Mouse (Mus musculus) E14TG2a.4 (cell line): ENCODE measurements around the gene Cby1.
"Not testable (repeated sequence)": the region's sequence is repeated elsewhere in the genome, so short reads cannot be mapped to it uniquely, and the experiment has no call there.

Experiments
- H3K27me3 ChIP-seq: 2 replicates; pipeline ENCODE4 v1.6.1; 2014; ENCODE audit warnings: low read length, control low read depth; ENCODE audit not compliant: insufficient read depth
- H3K36me3 ChIP-seq: 2 replicates; pipeline ENCODE4 v1.6.1; 2014; ENCODE audit warnings: low read length, control low read depth; ENCODE audit not compliant: insufficient read depth
- H3K4me1 ChIP-seq: replicated peaks from 2 replicates; pipeline ENCODE4 v1.6.1; 2014; ENCODE audit warnings: low read depth, low read length, control low read depth
- H3K4me3 ChIP-seq: replicated peaks from 2 replicates; pipeline ENCODE4 v1.5.1; 2014; ENCODE audit warnings: mild to moderate bottlenecking, low read length
- H3K9me3 ChIP-seq: 2 replicates; pipeline ENCODE4 v1.6.1; 2014; ENCODE audit warnings: low read length, control low read depth
- CTCF ChIP-seq: conservative IDR thresholded peaks from 2 replicates; pipeline ENCODE4 v1.5.1; 2014; ENCODE audit warnings: low read length
- NANOG ChIP-seq: IDR thresholded peaks from 2 replicates; pipeline ENCODE4 v1.6.1; 2014; ENCODE audit warnings: borderline replicate concordance, low read length, mixed read lengths
- POU5F1 ChIP-seq: IDR thresholded peaks from 2 replicates; pipeline ENCODE4 v1.6.1; 2014; ENCODE audit warnings: low read length, borderline replicate concordance

Gene Cby1

GRCm38 (mm10) chr15:79664666-79665065 lies 5.7 kb downstream of the Cby1 start:
- TF ChIP-seq POU5F1, result no peak
- H3K4me3 ChIP-seq, result no peak overlapping the region
- H3K27me3 ChIP-seq, result no peaks in the 10 kb centered on the region
- H3K9me3 ChIP-seq, result no peaks in the 10 kb centered on the region
- H3K4me1 ChIP-seq, result peaks cover 23% of the 10 kb centered on the region
- peaks cover 60% of the 10 kb centered on the region for H3K36me3 ChIP-seq

DNA sequence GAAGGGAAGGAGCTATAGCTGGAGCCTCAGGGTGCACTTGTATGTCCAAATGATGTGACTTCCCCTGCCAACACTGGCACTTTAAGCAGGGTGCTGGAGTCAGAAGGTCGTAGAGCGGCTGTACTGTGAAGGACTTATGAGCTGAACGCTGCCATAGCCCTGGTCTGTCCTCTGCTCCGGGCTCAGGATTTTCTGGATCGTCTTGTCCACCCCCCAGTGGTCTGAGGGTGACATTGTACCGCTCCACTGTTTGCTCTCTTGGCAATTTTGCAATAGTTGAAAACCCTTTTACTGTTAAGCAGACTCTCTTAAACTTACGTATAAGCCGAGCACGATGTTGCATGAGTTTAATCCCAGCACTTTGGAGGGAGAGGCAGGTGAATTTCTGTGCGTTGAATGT lies 10.2 kb downstream of the Cby1 start:
- Histone ChIP-seq H3K9me3 (no peaks in the 10 kb centered on the region), H3K27me3 (no peaks in the 10 kb centered on the region), H3K4me1 (peaks cover 43% of the 10 kb centered on the region), H3K36me3 (peaks cover 63% of the 10 kb centered on the region), H3K4me3 (no peak overlapping the region)
- peak; percentile 10; the same call in 1 of the 2 replicates for TF ChIP-seq CTCF
- TF ChIP-seq NANOG, result no peak

DNA sequence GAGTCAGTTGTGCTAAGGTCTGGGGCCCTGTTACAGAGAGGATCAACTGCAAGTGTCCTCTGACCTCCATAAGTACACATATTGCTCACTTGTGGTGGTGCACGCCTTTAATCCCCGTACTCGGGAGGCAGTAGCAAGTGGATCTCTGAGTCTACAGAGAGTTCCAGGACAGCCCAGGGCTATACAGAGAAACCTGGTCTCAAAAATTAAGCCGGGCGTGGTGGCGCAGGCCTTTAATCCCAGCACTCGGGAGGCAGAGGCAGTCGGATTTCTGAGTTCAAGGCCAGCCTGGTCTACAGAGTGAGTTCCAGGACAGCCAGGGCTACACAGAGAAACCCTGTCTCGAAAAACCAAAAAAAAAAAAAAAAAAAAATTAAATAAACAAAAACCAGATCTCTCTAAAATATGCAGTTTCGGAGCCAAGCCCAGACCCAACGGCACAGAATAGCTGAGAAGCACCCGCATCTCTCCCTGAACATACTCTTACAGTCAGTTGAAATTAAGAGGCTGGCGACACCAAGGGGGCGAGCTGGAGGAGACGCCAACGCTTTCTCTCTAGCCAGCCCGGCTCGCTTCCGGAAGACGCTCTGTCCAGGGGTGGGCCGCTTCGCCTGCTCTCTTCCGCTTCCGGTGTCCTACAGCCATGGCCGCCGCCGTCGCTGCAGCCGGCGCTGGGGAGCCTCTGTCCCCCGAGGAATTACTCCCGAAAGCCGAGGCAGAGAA lies 11.4 kb downstream of the Cby1 start, which contains the start of gene Tomm22:
Tomm22 (plus strand) TSS at position 613 of the 723 bp plus-strand sequence.
- H3K9me3 ChIP-seq, result no peaks in the 10 kb centered on the region
- peak within 1 kb of the TSS; percentile 97 for H3K4me3 ChIP-seq
- TF ChIP-seq POU5F1 (no peak), NANOG (no peak), CTCF (no peak)
- H3K4me1 ChIP-seq, result peaks cover 50% of the 10 kb centered on the region
- H3K36me3 ChIP-seq, result peaks cover 66% of the 10 kb centered on the region
- no peaks in the 10 kb centered on the region for H3K27me3 ChIP-seq

GRCm38 (mm10) chr15:79670972-79671299 lies 11.9 kb downstream of the Cby1 start:
- Histone ChIP-seq H3K36me3 (peaks cover 66% of the 10 kb centered on the region), H3K9me3 (no peaks in the 10 kb centered on the region), H3K4me3 (peak overlapping the region; percentile 97), H3K4me1 (peaks cover 52% of the 10 kb centered on the region), H3K27me3 (no peaks in the 10 kb centered on the region)
- no peak for TF ChIP-seq POU5F1
- no peak for TF ChIP-seq CTCF
- TF ChIP-seq NANOG, result no peak

DNA sequence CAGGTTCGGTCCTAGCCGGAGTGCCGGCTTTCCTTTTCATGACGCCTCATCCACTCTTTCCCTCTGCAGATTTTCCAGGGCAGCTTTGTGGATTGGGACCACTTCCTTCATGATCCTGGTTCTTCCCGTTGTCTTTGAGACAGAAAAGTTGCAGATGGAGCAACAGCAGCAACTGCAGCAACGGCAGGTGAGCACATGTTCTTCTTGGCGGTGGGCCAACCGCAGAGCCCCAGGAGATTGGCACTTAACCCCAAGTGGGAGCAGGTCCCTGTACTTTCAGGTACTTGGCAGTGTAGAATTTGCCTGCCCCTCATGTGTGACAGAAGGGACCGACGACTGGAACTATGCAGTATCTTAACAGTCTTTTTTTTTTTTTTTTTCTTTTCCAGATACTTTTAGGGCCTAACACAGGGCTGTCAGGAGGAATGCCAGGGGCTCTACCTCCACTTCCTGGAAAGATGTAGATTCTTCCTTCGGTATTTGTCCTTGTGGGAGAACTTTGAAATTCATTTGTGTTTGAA lies 12.9 kb downstream of the Cby1 start:
- Histone ChIP-seq H3K4me1 (peaks cover 59% of the 10 kb centered on the region), H3K36me3 (peaks cover 66% of the 10 kb centered on the region), H3K4me3 (peak overlapping the region; percentile 97)
- H3K9me3 ChIP-seq, H3K27me3 ChIP-seq: not testable (repeated sequence)

GRCm38 (mm10) chr15:79677936-79678335 lies 18.9 kb downstream of the Cby1 start:
- H3K9me3 ChIP-seq, result no peaks in the 10 kb centered on the region
- H3K27me3 ChIP-seq, result no peaks in the 10 kb centered on the region
- H3K36me3 ChIP-seq, result peaks cover 83% of the 10 kb centered on the region
- H3K4me3 ChIP-seq, result no peak overlapping the region
- TF ChIP-seq NANOG (no peak), POU5F1 (no peak), CTCF (no peak)
- peaks cover 66% of the 10 kb centered on the region for H3K4me1 ChIP-seq

DNA sequence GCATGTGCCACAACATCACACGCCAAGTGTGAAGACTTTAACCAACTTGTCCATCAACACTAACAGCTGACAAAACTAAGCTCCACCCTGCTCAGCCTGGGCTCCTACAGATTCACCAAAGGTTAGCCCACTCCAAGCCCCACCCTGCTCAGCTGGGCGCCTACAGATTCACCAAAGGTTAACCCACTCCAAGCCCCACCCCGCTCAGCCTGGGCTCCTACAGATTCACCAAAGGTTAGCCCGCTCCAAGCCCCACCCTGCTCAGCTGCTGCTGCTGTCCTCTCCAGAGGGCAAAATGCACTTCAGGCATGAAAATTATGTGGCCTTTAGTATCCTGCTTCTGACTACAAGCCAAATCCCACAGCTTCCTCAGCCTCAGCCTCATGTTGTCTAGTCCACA lies 23.0 kb downstream of the Cby1 start:
- TF ChIP-seq POU5F1, result no peak
- TF ChIP-seq CTCF, result no peak
- no peak for TF ChIP-seq NANOG
- Histone ChIP-seq H3K36me3 (peaks cover 79% of the 10 kb centered on the region), H3K4me3 (peak overlapping the region; percentile 26; the same call in 1 of the 2 replicates), H3K9me3 (no peaks in the 10 kb centered on the region), H3K4me1 (peaks cover 78% of the 10 kb centered on the region), H3K27me3 (no peaks in the 10 kb centered on the region)

GRCm38 (mm10) chr15:79683146-79683545 lies 24.1 kb downstream of the Cby1 start:
- no peak for TF ChIP-seq POU5F1
- TF ChIP-seq NANOG, result no peak
- no peak for TF ChIP-seq CTCF
- peaks cover 67% of the 10 kb centered on the region for H3K36me3 ChIP-seq
- no peaks in the 10 kb centered on the region for H3K9me3 ChIP-seq
- H3K4me3 ChIP-seq, result no peak overlapping the region
- peaks cover 79% of the 10 kb centered on the region for H3K4me1 ChIP-seq
- no peaks in the 10 kb centered on the region for H3K27me3 ChIP-seq

GRCm38 (mm10) chr15:79683707-79684465 lies 24.9 kb downstream of the Cby1 start:
- TF ChIP-seq CTCF, result no peak
- no peak for TF ChIP-seq POU5F1
- TF ChIP-seq NANOG, result no peak
- H3K9me3 ChIP-seq, result no peaks in the 10 kb centered on the region
- peaks cover 64% of the 10 kb centered on the region for H3K36me3 ChIP-seq
- H3K4me3 ChIP-seq, result no peak overlapping the region
- H3K4me1 ChIP-seq, result peaks cover 82% of the 10 kb centered on the region
- H3K27me3 ChIP-seq, result no peaks in the 10 kb centered on the region
